8 mouse cellular contexts compared by ENCODE assay signal in the genomic region with DNA sequence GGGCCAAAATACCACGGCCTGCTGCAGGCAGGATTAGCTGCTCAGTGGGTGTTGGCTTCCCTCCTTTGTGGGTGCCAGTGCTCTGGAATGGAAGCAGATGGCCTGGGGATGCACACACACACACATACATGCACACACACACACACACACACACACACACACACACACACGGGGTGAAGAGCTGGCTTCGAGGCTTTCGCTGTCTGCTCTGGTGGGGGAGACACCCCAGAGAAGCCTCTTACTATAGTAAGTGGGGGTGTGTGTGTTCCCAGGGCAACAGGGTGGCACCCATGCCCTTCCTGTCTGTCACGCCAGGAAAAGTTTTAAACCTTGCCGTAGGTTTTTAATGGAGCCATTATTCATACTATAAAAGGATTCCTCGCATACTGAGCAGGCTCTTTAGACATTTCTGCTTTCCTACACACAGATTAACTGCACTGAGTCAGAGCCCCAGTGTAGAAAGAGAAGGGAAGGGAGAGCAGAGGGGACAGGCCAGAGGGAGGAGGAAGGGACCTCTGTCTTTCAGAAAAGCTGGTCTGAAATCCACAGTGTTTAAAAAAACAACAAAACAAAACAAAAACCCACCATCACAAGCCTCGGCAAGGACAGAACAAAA. TPM values are rescaled to one million over a fixed set of nuclear protein-coding genes. Genes with fewer than 3 reads are reported as not detected.
DNase-seq lines count a peak whose midpoint lies in the region; ATAC-seq and TF ChIP-seq lines count a peak whose summit lies in the region.

No protein-coding gene starts in this region.

- H3K27me3 ChIP-seq in embryonic facial prominence, embryonic 14.5 days (replicated peaks; ENCODE audit: control insufficient read depth, insufficient read depth, low read length): no peaks in the 10 kb centered on the region
- no peaks in the 10 kb centered on the region for H3K27me3 ChIP-seq in hindbrain, embryonic 16.5 days (replicated peaks; ENCODE audit: control insufficient read depth, insufficient read depth, low read length)
- H3K27me3 ChIP-seq in neural tube, embryonic 13.5 days: no peaks in the 10 kb centered on the region
- H3K27me3 ChIP-seq in thymus, adult 2 months (ENCODE audit: control insufficient read depth, insufficient read depth, low read length): no peaks in the 10 kb centered on the region

- ATAC-seq in embryonic facial prominence, embryonic 14.5 days (ENCODE audit: low read depth): no peak; the same call in 1 of the 2 replicates
- ATAC-seq in hindbrain, embryonic 16.5 days: peak; percentile 43; the same call in 1 of the 2 replicates
- peak; percentile 70 for ATAC-seq in neural tube, embryonic 13.5 days (ENCODE audit: low read depth)

- H3K4me3 ChIP-seq in embryonic facial prominence, embryonic 14.5 days (ENCODE audit: low read depth, low read length): no peak overlapping the region
- H3K4me3 ChIP-seq in hindbrain, embryonic 16.5 days (ENCODE audit: low read length): no peak overlapping the region
- no peak overlapping the region for H3K4me3 ChIP-seq in neural tube, embryonic 13.5 days
- no peak overlapping the region for H3K4me3 ChIP-seq in thymus, adult 2 months (ENCODE audit: control insufficient read depth, insufficient read depth, low read length)

- TF ChIP-seq POLR2A in thymus, adult 2 months (IDR thresholded peaks at IDR 0.05; ENCODE audit: control insufficient read depth, extremely low read depth, insufficient read depth, low read length, poor library complexity): no peak

- TF ChIP-seq CTCF in thymus, adult 2 months (IDR thresholded peaks at IDR 0.05; ENCODE audit: borderline replicate concordance, control insufficient read depth, extremely low read depth, insufficient read depth, low read length, poor library complexity): no peak

- 52% methylated on average over 8 of the region's 8 CpGs for WGBS in embryonic facial prominence, embryonic 14.5 days
- 17% methylated on average over 8 of the region's 8 CpGs for WGBS in hindbrain, embryonic 16.5 days
- WGBS in neural tube, embryonic 13.5 days: 32% methylated on average over 8 of the region's 8 CpGs
- WGBS in thymus, adult 2 months: 89% methylated on average over 8 of the region's 8 CpGs

- H3K36me3 ChIP-seq in embryonic facial prominence, embryonic 14.5 days (ENCODE audit: control insufficient read depth, insufficient read depth, low read length): peaks cover 16% of the 10 kb centered on the region
- peaks cover 7% of the 10 kb centered on the region for H3K36me3 ChIP-seq in hindbrain, embryonic 16.5 days (ENCODE audit: control insufficient read depth, insufficient read depth, low read length)
- H3K36me3 ChIP-seq in neural tube, embryonic 13.5 days: peaks cover 19% of the 10 kb centered on the region
- peaks cover 15% of the 10 kb centered on the region for H3K36me3 ChIP-seq in thymus, adult 2 months (ENCODE audit: control insufficient read depth, insufficient read depth, low read length)

- DNase-seq in kidney, adult 11 months: peak; percentile 36
- no peak for DNase-seq in kidney, postnatal 36 days
- DNase-seq in embryonic facial prominence, embryonic 14.5 days (ENCODE audit: low spot score): no peak
- no peak for DNase-seq in thymus, adult 2 months
- no peak for DNase-seq in cerebellum, adult 9-10 months
- DNase-seq in spleen, adult 12 weeks (ENCODE audit: low spot score): no peak

- peaks cover 17% of the 10 kb centered on the region for H3K4me1 ChIP-seq in embryonic facial prominence, embryonic 14.5 days (ENCODE audit: control insufficient read depth, insufficient read depth, low read length)
- H3K4me1 ChIP-seq in hindbrain, embryonic 16.5 days (ENCODE audit: control insufficient read depth, insufficient read depth, low read depth, low read length): peaks cover 10% of the 10 kb centered on the region
- peaks cover 29% of the 10 kb centered on the region for H3K4me1 ChIP-seq in neural tube, embryonic 13.5 days (replicated peaks)
- H3K4me1 ChIP-seq in thymus, adult 2 months (replicated peaks; ENCODE audit: control insufficient read depth, insufficient read depth, low read length): 0 out of 2 replicates have a peak, but pooled peaks cover 2% of the 10 kb centered on the region

- H3K9ac ChIP-seq in embryonic facial prominence, embryonic 14.5 days (ENCODE audit: low read depth, low read length): no peak overlapping the region
- no peak overlapping the region for H3K9ac ChIP-seq in hindbrain, embryonic 16.5 days (ENCODE audit: low read depth, low read length)
- no peak overlapping the region for H3K9ac ChIP-seq in neural tube, embryonic 13.5 days

- peak overlapping the region; percentile 67 for H3K27ac ChIP-seq in embryonic facial prominence, embryonic 14.5 days (replicated peaks; ENCODE audit: low read depth, low read length)
- peak overlapping the region; percentile 21; the same call in 1 of the 2 replicates for H3K27ac ChIP-seq in hindbrain, embryonic 16.5 days (ENCODE audit: low read depth, low read length)
- H3K27ac ChIP-seq in neural tube, embryonic 13.5 days (replicated peaks): peak overlapping the region; percentile 52; the same call in 1 of the 2 replicates
- no peak overlapping the region for H3K27ac ChIP-seq in thymus, adult 2 months (ENCODE audit: control insufficient read depth, insufficient read depth, low read length)

- no peaks in the 10 kb centered on the region for H3K9me3 ChIP-seq in embryonic facial prominence, embryonic 14.5 days (ENCODE audit: control insufficient read depth, low read length)
- H3K9me3 ChIP-seq in hindbrain, embryonic 16.5 days (ENCODE audit: control insufficient read depth, low read length): no peaks in the 10 kb centered on the region; the same call in 1 of the 2 replicates
- H3K9me3 ChIP-seq in neural tube, embryonic 13.5 days: no peaks in the 10 kb centered on the region

- H3K4me2 ChIP-seq in embryonic facial prominence, embryonic 14.5 days (ENCODE audit: low read depth, low read length): no peak overlapping the region
- no peak overlapping the region for H3K4me2 ChIP-seq in hindbrain, embryonic 16.5 days (ENCODE audit: low read length)
- no peak overlapping the region for H3K4me2 ChIP-seq in neural tube, embryonic 13.5 days

RNA-seq across cellular contexts. Expression of a gene that starts 32.9 kb away (rescaled TPM):
- polyA plus RNA-seq in embryonic facial prominence, embryonic 14.5 days (2014; fragmentation: Nextera tagmentation; extraction: Ambion mirVana): 153 and 162 TPM in 2 replicates
- polyA plus RNA-seq in hindbrain, embryonic 16.5 days (2015; fragmentation: Nextera tagmentation; extraction: Ambion mirVana): 67.5 and 74.9 TPM in 2 replicates
- polyA plus RNA-seq in neural tube, embryonic 13.5 days (2015; fragmentation: Nextera tagmentation; extraction: Ambion mirVana): 66.4 and 69.5 TPM in 2 replicates
- 273 and 288 TPM in 2 replicates for polyA plus RNA-seq in thymus, adult 2 months (2012; rRNA removed)
